Mouse (Mus musculus): ENCODE measurements around the gene Ptpre. TPM values are rescaled to one million over a fixed set of nuclear protein-coding genes. Genes with fewer than 3 reads are reported as not detected.
"Not testable (repeated sequence)": the region's sequence is repeated elsewhere in the genome, so short reads cannot be mapped to it uniquely, and the experiment has no call there.

Gene Ptpre
- polyA plus RNA-seq, 1 experiment from 2014 or later = 0.77 TPM

GRCm38 (mm10) chr7:135612801-135613200, 75.5 kb downstream of the Ptpre start:
- Histone ChIP-seq H3K36me3 (ENCODE audit: control insufficient read depth, insufficient read depth, low read length) (no peaks in the 10 kb centered on the region), H3K9me3 (ENCODE audit: control insufficient read depth, low read length) (no peaks in the 10 kb centered on the region; the same call in 1 of the 2 replicates), H3K4me2 (ENCODE audit: low read depth, low read length, severe bottlenecking) (no peak overlapping the region), H3K4me3 (ENCODE audit: low read depth, low read length) (no peak overlapping the region), H3K27ac (ENCODE audit: low read depth, low read length) (no peak overlapping the region), H3K9ac (ENCODE audit: low read length) (no peak overlapping the region), H3K4me1 (replicated peaks; ENCODE audit: control insufficient read depth, insufficient read depth, low read length) (peaks cover 6% of the 10 kb centered on the region; the same call in 1 of the 2 replicates), H3K27me3 (ENCODE audit: control insufficient read depth, insufficient read depth, low read length) (no peaks in the 10 kb centered on the region)
- 83% methylated on average over 7 of the region's 7 CpGs for WGBS
- ATAC-seq (replicated peaks; ENCODE audit: low FRiP score) (no peak), DNase-seq (ENCODE audit: low spot score) (no peak)

DNA sequence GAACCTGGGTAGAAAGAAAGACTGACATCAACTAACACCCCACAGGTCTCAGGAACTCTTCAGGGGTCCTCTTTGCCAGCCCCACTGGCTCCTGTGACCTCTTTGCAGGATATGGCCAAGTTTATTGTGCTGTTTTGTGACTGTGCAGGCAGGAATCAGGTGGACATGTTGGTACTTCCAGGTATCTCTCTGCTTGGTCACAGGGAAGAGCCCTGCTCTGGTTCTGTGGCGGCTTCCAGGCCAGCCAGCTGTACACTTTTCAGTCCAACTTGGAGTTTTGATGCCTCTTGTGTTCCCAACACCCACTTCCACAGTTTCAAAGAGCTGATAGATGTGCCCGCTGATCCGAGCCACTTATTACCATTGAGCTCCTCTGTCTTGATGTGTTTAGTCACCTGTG, 76.1 kb downstream of the Ptpre start:
- Histone ChIP-seq H3K36me3 (ENCODE audit: control insufficient read depth, insufficient read depth, low read length) (no peaks in the 10 kb centered on the region), H3K27me3 (ENCODE audit: control insufficient read depth, insufficient read depth, low read length) (no peaks in the 10 kb centered on the region), H3K27ac (ENCODE audit: low read depth, low read length) (no peak overlapping the region), H3K9me3 (ENCODE audit: control insufficient read depth, low read length) (no peaks in the 10 kb centered on the region; the same call in 1 of the 2 replicates), H3K4me1 (replicated peaks; ENCODE audit: control insufficient read depth, insufficient read depth, low read length) (peaks cover 6% of the 10 kb centered on the region; the same call in 1 of the 2 replicates), H3K4me2 (ENCODE audit: low read depth, low read length, severe bottlenecking) (no peak overlapping the region), H3K9ac (ENCODE audit: low read length) (no peak overlapping the region), H3K4me3 (ENCODE audit: low read depth, low read length) (no peak overlapping the region)
- WGBS = 85% methylated on average over 3 of the region's 3 CpGs
- DNase-seq (ENCODE audit: low spot score) (no peak), ATAC-seq (replicated peaks; ENCODE audit: low FRiP score) (no peak)

- H3K9me3 ChIP-seq (ENCODE audit: control insufficient read depth, low read length) = no peaks in the 10 kb centered on the region; the same call in 1 of the 2 replicates
- H3K4me2 ChIP-seq (ENCODE audit: low read depth, low read length, severe bottlenecking) = no peak overlapping the region
- H3K4me3 ChIP-seq (ENCODE audit: low read depth, low read length) = no peak overlapping the region
- DNase-seq (ENCODE audit: low spot score) (no peak), ATAC-seq (replicated peaks; ENCODE audit: low FRiP score) (no peak)
- H3K36me3 ChIP-seq (ENCODE audit: control insufficient read depth, insufficient read depth, low read length) = no peaks in the 10 kb centered on the region
- no peak overlapping the region for H3K9ac ChIP-seq (ENCODE audit: low read length)
- H3K4me1 ChIP-seq (replicated peaks; ENCODE audit: control insufficient read depth, insufficient read depth, low read length) = peaks cover 5% of the 10 kb centered on the region; the same call in 1 of the 2 replicates
- WGBS = 89% methylated on average over 8 of the region's 8 CpGs
- H3K27ac ChIP-seq (ENCODE audit: low read depth, low read length) = no peak overlapping the region
- no peaks in the 10 kb centered on the region for H3K27me3 ChIP-seq (ENCODE audit: control insufficient read depth, insufficient read depth, low read length)
Measured at GRCm38 (mm10) chr7:135614892-135615291, 77.6 kb downstream of the Ptpre start.

DNA sequence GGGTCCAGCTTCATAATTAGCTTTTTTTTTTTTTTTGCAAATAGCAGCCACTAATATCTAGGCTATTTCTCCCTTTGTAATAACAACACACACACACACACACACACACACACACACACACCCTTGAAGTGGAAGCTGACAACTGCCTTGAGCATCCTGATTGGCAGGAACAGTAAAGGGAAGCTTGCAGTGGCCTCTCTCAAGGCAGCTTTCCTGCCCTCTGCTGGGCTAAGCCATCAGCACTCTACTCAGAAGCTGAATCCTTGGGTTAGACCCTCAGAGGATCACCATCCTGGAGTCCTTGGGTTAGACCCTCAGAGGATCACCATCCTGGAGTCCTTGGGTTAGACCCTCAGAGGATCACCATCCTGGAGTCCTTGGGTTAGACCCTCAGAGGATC, 79.2 kb downstream of the Ptpre start:
- not testable (repeated sequence) for H3K27me3 ChIP-seq (ENCODE audit: control insufficient read depth, insufficient read depth, low read length)

GRCm38 (mm10) chr7:135617776-135618175, 80.5 kb downstream of the Ptpre start:
- DNase-seq (ENCODE audit: low spot score) = no peak

More for the DNA sequence above, 79.2 kb downstream of the Ptpre start:
- H3K27ac ChIP-seq (ENCODE audit: low read depth, low read length); H3K9ac ChIP-seq (ENCODE audit: low read length); H3K9me3 ChIP-seq (ENCODE audit: control insufficient read depth, low read length); ATAC-seq (replicated peaks; ENCODE audit: low FRiP score); H3K4me1 ChIP-seq (replicated peaks; ENCODE audit: control insufficient read depth, insufficient read depth, low read length); H3K4me2 ChIP-seq (ENCODE audit: low read depth, low read length, severe bottlenecking); H3K4me3 ChIP-seq (ENCODE audit: low read depth, low read length); DNase-seq (ENCODE audit: low spot score); H3K36me3 ChIP-seq (ENCODE audit: control insufficient read depth, insufficient read depth, low read length): not testable (repeated sequence)

GRCm38 (mm10) chr7:135621649-135622048, 84.4 kb downstream of the Ptpre start:
- Histone ChIP-seq H3K4me1 (replicated peaks; ENCODE audit: control insufficient read depth, insufficient read depth, low read length) (no peaks in the 10 kb centered on the region; the same call in 1 of the 2 replicates), H3K27ac (ENCODE audit: low read depth, low read length) (no peak overlapping the region), H3K4me3 (ENCODE audit: low read depth, low read length) (no peak overlapping the region), H3K4me2 (ENCODE audit: low read depth, low read length, severe bottlenecking) (no peak overlapping the region), H3K9me3 (ENCODE audit: control insufficient read depth, low read length) (no peaks in the 10 kb centered on the region; the same call in 1 of the 2 replicates), H3K36me3 (ENCODE audit: control insufficient read depth, insufficient read depth, low read length) (no peaks in the 10 kb centered on the region), H3K9ac (ENCODE audit: low read length) (no peak overlapping the region), H3K27me3 (ENCODE audit: control insufficient read depth, insufficient read depth, low read length) (no peaks in the 10 kb centered on the region)
- no peak for ATAC-seq (replicated peaks; ENCODE audit: low FRiP score)
- no peak for DNase-seq (ENCODE audit: low spot score)
- 70% methylated on average over 6 of the region's 6 CpGs for WGBS

More at GRCm38 (mm10) chr7:135617776-135618175, 80.5 kb downstream of the Ptpre start:
- Histone ChIP-seq H3K36me3 (ENCODE audit: control insufficient read depth, insufficient read depth, low read length) (no peaks in the 10 kb centered on the region), H3K27ac (ENCODE audit: low read depth, low read length) (no peak overlapping the region), H3K27me3 (ENCODE audit: control insufficient read depth, insufficient read depth, low read length) (no peaks in the 10 kb centered on the region), H3K4me2 (ENCODE audit: low read depth, low read length, severe bottlenecking) (no peak overlapping the region), H3K4me3 (ENCODE audit: low read depth, low read length) (no peak overlapping the region), H3K4me1 (replicated peaks; ENCODE audit: control insufficient read depth, insufficient read depth, low read length) (no peaks in the 10 kb centered on the region; the same call in 1 of the 2 replicates), H3K9ac (ENCODE audit: low read length) (no peak overlapping the region), H3K9me3 (ENCODE audit: control insufficient read depth, low read length) (no peaks in the 10 kb centered on the region; the same call in 1 of the 2 replicates)
- WGBS = 67% methylated on average over 11 of the region's 11 CpGs
- no peak for ATAC-seq (replicated peaks; ENCODE audit: low FRiP score)

GRCm38 (mm10) chr7:135622241-135622640, 85.0 kb downstream of the Ptpre start:
- Histone ChIP-seq H3K4me2 (ENCODE audit: low read depth, low read length, severe bottlenecking) (no peak overlapping the region), H3K9ac (ENCODE audit: low read length) (no peak overlapping the region), H3K4me1 (replicated peaks; ENCODE audit: control insufficient read depth, insufficient read depth, low read length) (no peaks in the 10 kb centered on the region; the same call in 1 of the 2 replicates), H3K36me3 (ENCODE audit: control insufficient read depth, insufficient read depth, low read length) (no peaks in the 10 kb centered on the region), H3K4me3 (ENCODE audit: low read depth, low read length) (no peak overlapping the region), H3K9me3 (ENCODE audit: control insufficient read depth, low read length) (no peaks in the 10 kb centered on the region; the same call in 1 of the 2 replicates), H3K27me3 (ENCODE audit: control insufficient read depth, insufficient read depth, low read length) (no peaks in the 10 kb centered on the region), H3K27ac (ENCODE audit: low read depth, low read length) (no peak overlapping the region)
- ATAC-seq (replicated peaks; ENCODE audit: low FRiP score) (no peak), DNase-seq (ENCODE audit: low spot score) (no peak)

- H3K9me3 ChIP-seq (ENCODE audit: control insufficient read depth, low read length) = no peaks in the 10 kb centered on the region
- 75% methylated on average over 3 of the region's 3 CpGs for WGBS
Measured at GRCm38 (mm10) chr7:135624854-135625253, 87.6 kb downstream of the Ptpre start.

DNA sequence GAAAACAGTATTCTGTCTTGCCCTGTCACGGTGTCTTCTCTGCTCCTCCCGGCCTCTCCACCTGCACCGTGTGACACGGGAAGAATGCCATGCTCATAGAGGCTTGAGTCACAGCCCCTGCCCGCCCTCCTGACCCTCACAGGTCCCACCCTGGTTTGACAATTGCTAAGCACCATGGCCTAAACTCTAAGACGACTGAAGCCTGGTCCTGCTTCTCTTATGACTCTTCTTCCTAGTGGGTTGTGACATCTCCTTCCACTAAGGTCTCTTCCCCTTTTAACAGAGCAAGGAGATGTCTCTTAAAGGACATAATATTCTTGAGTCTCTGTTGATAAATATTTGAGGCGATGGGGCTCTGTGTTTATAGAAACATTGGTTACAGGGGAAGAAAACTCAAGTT, 91.1 kb downstream of the Ptpre start:
- ATAC-seq (replicated peaks; ENCODE audit: low FRiP score) (no peak), DNase-seq (ENCODE audit: low spot score) (no peak)
- Histone ChIP-seq H3K4me3 (ENCODE audit: low read depth, low read length) (no peak overlapping the region), H3K36me3 (ENCODE audit: control insufficient read depth, insufficient read depth, low read length) (no peaks in the 10 kb centered on the region), H3K4me1 (replicated peaks; ENCODE audit: control insufficient read depth, insufficient read depth, low read length) (no peaks in the 10 kb centered on the region), H3K9ac (ENCODE audit: low read length) (no peak overlapping the region), H3K27ac (ENCODE audit: low read depth, low read length) (no peak overlapping the region), H3K9me3 (ENCODE audit: control insufficient read depth, low read length) (no peaks in the 10 kb centered on the region), H3K4me2 (ENCODE audit: low read depth, low read length, severe bottlenecking) (no peak overlapping the region), H3K27me3 (ENCODE audit: control insufficient read depth, insufficient read depth, low read length) (no peaks in the 10 kb centered on the region)
- WGBS = 88% methylated on average over 7 of the region's 7 CpGs

More at GRCm38 (mm10) chr7:135624854-135625253, 87.6 kb downstream of the Ptpre start:
- H3K9ac ChIP-seq (ENCODE audit: low read length) = no peak overlapping the region
- H3K4me3 ChIP-seq (ENCODE audit: low read depth, low read length) = no peak overlapping the region
- H3K27me3 ChIP-seq (ENCODE audit: control insufficient read depth, insufficient read depth, low read length) = no peaks in the 10 kb centered on the region
- H3K27ac ChIP-seq (ENCODE audit: low read depth, low read length) = no peak overlapping the region
- H3K4me2 ChIP-seq (ENCODE audit: low read depth, low read length, severe bottlenecking) = no peak overlapping the region
- H3K36me3 ChIP-seq (ENCODE audit: control insufficient read depth, insufficient read depth, low read length) = no peaks in the 10 kb centered on the region
- no peak for DNase-seq (ENCODE audit: low spot score)
- no peaks in the 10 kb centered on the region; the same call in 1 of the 2 replicates for H3K4me1 ChIP-seq (replicated peaks; ENCODE audit: control insufficient read depth, insufficient read depth, low read length)
- ATAC-seq (replicated peaks; ENCODE audit: low FRiP score) = no peak

All from forebrain, embryonic 11.5 days (tissue).